Mouse (Mus musculus) megakaryocyte-erythroid progenitor cell, adult 5 weeks (primary cell): Measurements from ENCODE around the gene Gm21304. TPM values are rescaled to one million over a fixed set of nuclear protein-coding genes. Genes with fewer than 3 reads are reported as not detected.

Experiments used
- polyA plus RNA-seq: library from polyadenylated mRNA; stranded (reverse); fragments of >175 nt; gene quantifications from 2 replicates; pipeline ENCODE4 v1.2.3, GENCODE M21; 2012

Gene Gm21304
- not detected in 2 replicates for polyA plus RNA-seq

DNA sequence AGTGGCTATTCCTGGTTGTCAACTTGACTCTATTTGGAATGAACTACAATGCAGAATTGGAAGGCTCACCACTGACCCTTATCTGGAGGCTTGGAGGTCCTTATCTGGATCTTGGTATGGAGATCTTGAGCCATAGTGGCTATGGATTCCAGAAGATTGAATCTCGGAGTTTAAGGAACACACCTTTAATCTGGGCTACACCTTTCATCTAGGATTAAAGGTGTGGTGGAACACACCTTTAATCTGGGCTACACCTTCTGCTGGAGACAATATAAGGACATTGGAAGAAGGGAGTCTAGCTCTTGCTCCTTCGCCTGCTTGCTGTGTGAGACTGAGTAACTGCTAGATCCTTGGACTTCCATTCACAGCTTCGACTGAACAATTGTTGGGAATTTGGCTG lies at the start of gene Gm21304:
Gene Gm21304 (plus strand): TSS at position 301 of the 400 bp plus-strand sequence.

DNA sequence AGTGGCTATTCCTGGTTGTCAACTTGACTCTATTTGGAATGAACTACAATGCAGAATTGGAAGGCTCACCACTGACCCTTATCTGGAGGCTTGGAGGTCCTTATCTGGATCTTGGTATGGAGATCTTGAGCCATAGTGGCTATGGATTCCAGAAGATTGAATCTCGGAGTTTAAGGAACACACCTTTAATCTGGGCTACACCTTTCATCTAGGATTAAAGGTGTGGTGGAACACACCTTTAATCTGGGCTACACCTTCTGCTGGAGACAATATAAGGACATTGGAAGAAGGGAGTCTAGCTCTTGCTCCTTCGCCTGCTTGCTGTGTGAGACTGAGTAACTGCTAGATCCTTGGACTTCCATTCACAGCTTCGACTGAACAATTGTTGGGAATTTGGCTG lies 25.6 kb upstream of the Gm21304 start, which contains the start of gene Gm21293:
Gene Gm21293 (plus strand): TSS at position 301 of the 400 bp plus-strand sequence.

DNA sequence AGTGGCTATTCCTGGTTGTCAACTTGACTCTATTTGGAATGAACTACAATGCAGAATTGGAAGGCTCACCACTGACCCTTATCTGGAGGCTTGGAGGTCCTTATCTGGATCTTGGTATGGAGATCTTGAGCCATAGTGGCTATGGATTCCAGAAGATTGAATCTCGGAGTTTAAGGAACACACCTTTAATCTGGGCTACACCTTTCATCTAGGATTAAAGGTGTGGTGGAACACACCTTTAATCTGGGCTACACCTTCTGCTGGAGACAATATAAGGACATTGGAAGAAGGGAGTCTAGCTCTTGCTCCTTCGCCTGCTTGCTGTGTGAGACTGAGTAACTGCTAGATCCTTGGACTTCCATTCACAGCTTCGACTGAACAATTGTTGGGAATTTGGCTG lies 17.1 kb upstream of the Gm21304 start, which contains the start of gene Gm6763:
Gene Gm6763 (plus strand): TSS at position 301 of the 400 bp plus-strand sequence.

DNA sequence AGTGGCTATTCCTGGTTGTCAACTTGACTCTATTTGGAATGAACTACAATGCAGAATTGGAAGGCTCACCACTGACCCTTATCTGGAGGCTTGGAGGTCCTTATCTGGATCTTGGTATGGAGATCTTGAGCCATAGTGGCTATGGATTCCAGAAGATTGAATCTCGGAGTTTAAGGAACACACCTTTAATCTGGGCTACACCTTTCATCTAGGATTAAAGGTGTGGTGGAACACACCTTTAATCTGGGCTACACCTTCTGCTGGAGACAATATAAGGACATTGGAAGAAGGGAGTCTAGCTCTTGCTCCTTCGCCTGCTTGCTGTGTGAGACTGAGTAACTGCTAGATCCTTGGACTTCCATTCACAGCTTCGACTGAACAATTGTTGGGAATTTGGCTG lies 8.6 kb upstream of the Gm21304 start, which contains the start of gene Gm8764:
Gene Gm8764 (plus strand): TSS at position 301 of the 400 bp plus-strand sequence.

DNA sequence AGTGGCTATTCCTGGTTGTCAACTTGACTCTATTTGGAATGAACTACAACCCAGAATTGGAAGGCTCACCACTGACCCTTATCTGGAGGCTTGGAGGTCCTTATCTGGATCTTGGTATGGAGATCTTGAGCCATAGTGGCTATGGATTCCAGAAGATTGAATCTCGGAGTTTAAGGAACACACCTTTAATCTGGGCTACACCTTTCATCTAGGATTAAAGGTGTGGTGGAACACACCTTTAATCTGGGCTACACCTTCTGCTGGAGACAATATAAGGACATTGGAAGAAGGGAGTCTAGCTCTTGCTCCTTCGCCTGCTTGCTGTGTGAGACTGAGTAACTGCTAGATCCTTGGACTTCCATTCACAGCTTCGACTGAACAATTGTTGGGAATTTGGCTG lies 8.4 kb downstream of the Gm21304 start, which contains the start of gene Gm21312:
Gene Gm21312 (plus strand): TSS at position 301 of the 400 bp plus-strand sequence.

DNA sequence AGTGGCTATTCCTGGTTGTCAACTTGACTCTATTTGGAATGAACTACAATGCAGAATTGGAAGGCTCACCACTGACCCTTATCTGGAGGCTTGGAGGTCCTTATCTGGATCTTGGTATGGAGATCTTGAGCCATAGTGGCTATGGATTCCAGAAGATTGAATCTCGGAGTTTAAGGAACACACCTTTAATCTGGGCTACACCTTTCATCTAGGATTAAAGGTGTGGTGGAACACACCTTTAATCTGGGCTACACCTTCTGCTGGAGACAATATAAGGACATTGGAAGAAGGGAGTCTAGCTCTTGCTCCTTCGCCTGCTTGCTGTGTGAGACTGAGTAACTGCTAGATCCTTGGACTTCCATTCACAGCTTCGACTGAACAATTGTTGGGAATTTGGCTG lies 16.9 kb downstream of the Gm21304 start, which contains the start of gene Gm20765:
Gene Gm20765 (plus strand): TSS at position 301 of the 400 bp plus-strand sequence.

DNA sequence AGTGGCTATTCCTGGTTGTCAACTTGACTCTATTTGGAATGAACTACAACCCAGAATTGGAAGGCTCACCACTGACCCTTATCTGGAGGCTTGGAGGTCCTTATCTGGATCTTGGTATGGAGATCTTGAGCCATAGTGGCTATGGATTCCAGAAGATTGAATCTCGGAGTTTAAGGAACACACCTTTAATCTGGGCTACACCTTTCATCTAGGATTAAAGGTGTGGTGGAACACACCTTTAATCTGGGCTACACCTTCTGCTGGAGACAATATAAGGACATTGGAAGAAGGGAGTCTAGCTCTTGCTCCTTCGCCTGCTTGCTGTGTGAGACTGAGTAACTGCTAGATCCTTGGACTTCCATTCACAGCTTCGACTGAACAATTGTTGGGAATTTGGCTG lies 25.4 kb downstream of the Gm21304 start, which contains the start of gene Gm4340:
Gene Gm4340 (plus strand): TSS at position 301 of the 400 bp plus-strand sequence.

Other genes with a start within 250 kb of the Gm21304 start
- gene Gm21293, start 25.5 kb upstream of the Gm21304 start, polyA plus RNA-seq: not detected in 2 replicates
- gene Gm6763, start 17.0 kb upstream of the Gm21304 start, polyA plus RNA-seq: not detected in 2 replicates
- gene Gm8764, start 8.5 kb upstream of the Gm21304 start, polyA plus RNA-seq: not detected in 2 replicates
- gene Gm21312, start 8.5 kb downstream of the Gm21304 start, polyA plus RNA-seq: not detected in 2 replicates
- not detected in 2 replicates for gene Gm20765, start 17.0 kb downstream of the Gm21304 start, polyA plus RNA-seq
- gene Gm4340, start 25.5 kb downstream of the Gm21304 start, polyA plus RNA-seq: not detected in 2 replicates